Mouse (Mus musculus): ENCODE measurements around the gene Drd4. TPM values are rescaled to one million over a fixed set of nuclear protein-coding genes. Genes with fewer than 3 reads are reported as not detected.
"Not testable (repeated sequence)": the region's sequence is repeated elsewhere in the genome, so short reads cannot be mapped to it uniquely, and the experiment has no call there.

The Drd4 gene
- polyA plus RNA-seq (2012; ENCODE audit: insufficient read depth, low replicate concordance), result 0.04 TPM in 1 of 2 replicates, not detected in the other

- H3K27me3 ChIP-seq (replicated peaks), result peaks cover 85% of the 10 kb centered on the region
- H3K36me3 ChIP-seq (replicated peaks; ENCODE audit: low read length), result peaks cover 6% of the 10 kb centered on the region
- no peaks in the 10 kb centered on the region for H3K9me3 ChIP-seq
- H3K4me1 ChIP-seq, result peaks cover 48% of the 10 kb centered on the region
- H3K4me3 ChIP-seq (replicated peaks), result peak within 1 kb of the TSS; percentile 88
- no peak for TF ChIP-seq GATA1 (IDR thresholded peaks at IDR 0.05; ENCODE audit: borderline replicate concordance, low read length)
- TF ChIP-seq FLI1 (IDR thresholded peaks at IDR 0.05; ENCODE audit: low read length), result no peak
Observed at GRCm38 (mm10) chr7:141291921-141292582, at the start of gene Drd4. Gene Drd4, plus strand, starts transcription at chr7:141292006.

- not testable (repeated sequence) for H3K9me3 ChIP-seq; H3K4me3 ChIP-seq (replicated peaks); H3K27me3 ChIP-seq (replicated peaks)
- peaks cover 95% of the 10 kb centered on the region for H3K36me3 ChIP-seq (replicated peaks; ENCODE audit: low read length)
- peaks cover 13% of the 10 kb centered on the region; the same call in 1 of the 2 replicates for H3K4me1 ChIP-seq
Observed at GRCm38 (mm10) chr7:141250486-141250885, 41.3 kb upstream of the Drd4 start.

- Histone ChIP-seq H3K4me3 (replicated peaks) (no peak overlapping the region), H3K36me3 (replicated peaks; ENCODE audit: low read length) (peaks cover 96% of the 10 kb centered on the region)
Observed at GRCm38 (mm10) chr7:141256159-141256558, 35.6 kb upstream of the Drd4 start.

GRCm38 (mm10) chr7:141261480-141261879 lies 30.3 kb upstream of the Drd4 start:
- Histone ChIP-seq H3K36me3 (replicated peaks; ENCODE audit: low read length) (peaks cover 86% of the 10 kb centered on the region), H3K4me3 (replicated peaks) (no peak overlapping the region), H3K4me1 (peaks cover 39% of the 10 kb centered on the region), H3K27me3 (replicated peaks) (no peaks in the 10 kb centered on the region), H3K9me3 (no peaks in the 10 kb centered on the region)
- TF ChIP-seq FLI1 (IDR thresholded peaks at IDR 0.05; ENCODE audit: low read length), result no peak
- no peak for TF ChIP-seq GATA1 (IDR thresholded peaks at IDR 0.05; ENCODE audit: borderline replicate concordance, low read length)

More at GRCm38 (mm10) chr7:141256159-141256558, 35.6 kb upstream of the Drd4 start:
- Histone ChIP-seq H3K27me3 (replicated peaks) (no peaks in the 10 kb centered on the region), H3K4me1 (peaks cover 1% of the 10 kb centered on the region; the same call in 1 of the 2 replicates), H3K9me3 (no peaks in the 10 kb centered on the region)
- TF ChIP-seq FLI1 (IDR thresholded peaks at IDR 0.05; ENCODE audit: low read length), result no peak
- TF ChIP-seq GATA1 (IDR thresholded peaks at IDR 0.05; ENCODE audit: borderline replicate concordance, low read length), result no peak

GRCm38 (mm10) chr7:141263640-141264039 lies 28.2 kb upstream of the Drd4 start:
- Histone ChIP-seq H3K36me3 (replicated peaks; ENCODE audit: low read length) (peaks cover 65% of the 10 kb centered on the region), H3K27me3 (replicated peaks) (no peaks in the 10 kb centered on the region), H3K4me3 (replicated peaks) (no peak overlapping the region), H3K4me1 (peaks cover 53% of the 10 kb centered on the region), H3K9me3 (no peaks in the 10 kb centered on the region)
- TF ChIP-seq GATA1 (IDR thresholded peaks at IDR 0.05; ENCODE audit: borderline replicate concordance, low read length), result no peak
- TF ChIP-seq FLI1 (IDR thresholded peaks at IDR 0.05; ENCODE audit: low read length), result no peak

GRCm38 (mm10) chr7:141264041-141264700 lies 27.6 kb upstream of the Drd4 start:
- Histone ChIP-seq H3K9me3 (no peaks in the 10 kb centered on the region), H3K4me1 (peaks cover 58% of the 10 kb centered on the region), H3K4me3 (replicated peaks) (peak overlapping the region; percentile 18), H3K27me3 (replicated peaks) (no peaks in the 10 kb centered on the region), H3K36me3 (replicated peaks; ENCODE audit: low read length) (peaks cover 59% of the 10 kb centered on the region)
- TF ChIP-seq FLI1 (IDR thresholded peaks at IDR 0.05; ENCODE audit: low read length) (no peak), GATA1 (IDR thresholded peaks at IDR 0.05; ENCODE audit: borderline replicate concordance, low read length) (no peak)

- H3K4me1 ChIP-seq, result peaks cover 65% of the 10 kb centered on the region
- H3K4me3 ChIP-seq (replicated peaks), result peak overlapping the region; percentile 96
- H3K9me3 ChIP-seq, result no peaks in the 10 kb centered on the region
- H3K27me3 ChIP-seq (replicated peaks), result peaks cover 3% of the 10 kb centered on the region
- no peak for TF ChIP-seq GATA1 (IDR thresholded peaks at IDR 0.05; ENCODE audit: borderline replicate concordance, low read length)
- no peak for TF ChIP-seq FLI1 (IDR thresholded peaks at IDR 0.05; ENCODE audit: low read length)
- peaks cover 52% of the 10 kb centered on the region for H3K36me3 ChIP-seq (replicated peaks; ENCODE audit: low read length)
Observed at GRCm38 (mm10) chr7:141264761-141265410, 26.9 kb upstream of the Drd4 start.

GRCm38 (mm10) chr7:141265411-141265738 lies 26.4 kb upstream of the Drd4 start:
- peak overlapping the region; percentile 96 for H3K4me3 ChIP-seq (replicated peaks)
- TF ChIP-seq FLI1 (IDR thresholded peaks at IDR 0.05; ENCODE audit: low read length), result no peak
- no peak for TF ChIP-seq GATA1 (IDR thresholded peaks at IDR 0.05; ENCODE audit: borderline replicate concordance, low read length)
- H3K9me3 ChIP-seq, result no peaks in the 10 kb centered on the region
- H3K36me3 ChIP-seq (replicated peaks; ENCODE audit: low read length), result peaks cover 47% of the 10 kb centered on the region
- H3K4me1 ChIP-seq, result peaks cover 70% of the 10 kb centered on the region
- H3K27me3 ChIP-seq (replicated peaks), result peaks cover 4% of the 10 kb centered on the region

GRCm38 (mm10) chr7:141265739-141266561 lies 25.9 kb upstream of the Drd4 start, which contains the start of gene Irf7:
Gene Irf7, minus strand, starts transcription at chr7:141266481.
- no peak for TF ChIP-seq FLI1 (IDR thresholded peaks at IDR 0.05; ENCODE audit: low read length)
- no peak for TF ChIP-seq GATA1 (IDR thresholded peaks at IDR 0.05; ENCODE audit: borderline replicate concordance, low read length)
- H3K4me3 ChIP-seq (replicated peaks), result peak within 1 kb of the TSS; percentile 96
- peaks cover 41% of the 10 kb centered on the region for H3K36me3 ChIP-seq (replicated peaks; ENCODE audit: low read length)
- H3K4me1 ChIP-seq, result peaks cover 76% of the 10 kb centered on the region
- peaks cover 7% of the 10 kb centered on the region for H3K27me3 ChIP-seq (replicated peaks)
- no peaks in the 10 kb centered on the region for H3K9me3 ChIP-seq
